Mouse (Mus musculus) left cerebral cortex, postnatal 10 days (tissue): ENCODE data around the gene Aloxe3. TPM values are rescaled to one million over a fixed set of nuclear protein-coding genes. Genes with fewer than 3 reads are reported as not detected.

Source experiments
- DNase-seq, 2 experiments: peaks; one replicate each; pipeline ENCODE4 v3.0.0; 2021 to 2022; ENCODE audit warnings: low spot score in 2 of 2, mixed read lengths in 1 of 2; ENCODE audit errors: extremely low spot score in 1 of 2
- intact Hi-C: fragments of 180-260 bp; cut with DNase I; formaldehyde crosslinking; loops from one replicate; pipeline ENCODE4 v1.15.1; 2025
- total RNA-seq, 2 experiments: library from RNA; stranded (reverse); gene quantifications; 2 replicates each; pipeline ENCODE4 v1.2.3; 2021

The Aloxe3 gene
- total RNA-seq, 2 experiments from 2014 or later: 8.6 to 10.0 TPM

DNA sequence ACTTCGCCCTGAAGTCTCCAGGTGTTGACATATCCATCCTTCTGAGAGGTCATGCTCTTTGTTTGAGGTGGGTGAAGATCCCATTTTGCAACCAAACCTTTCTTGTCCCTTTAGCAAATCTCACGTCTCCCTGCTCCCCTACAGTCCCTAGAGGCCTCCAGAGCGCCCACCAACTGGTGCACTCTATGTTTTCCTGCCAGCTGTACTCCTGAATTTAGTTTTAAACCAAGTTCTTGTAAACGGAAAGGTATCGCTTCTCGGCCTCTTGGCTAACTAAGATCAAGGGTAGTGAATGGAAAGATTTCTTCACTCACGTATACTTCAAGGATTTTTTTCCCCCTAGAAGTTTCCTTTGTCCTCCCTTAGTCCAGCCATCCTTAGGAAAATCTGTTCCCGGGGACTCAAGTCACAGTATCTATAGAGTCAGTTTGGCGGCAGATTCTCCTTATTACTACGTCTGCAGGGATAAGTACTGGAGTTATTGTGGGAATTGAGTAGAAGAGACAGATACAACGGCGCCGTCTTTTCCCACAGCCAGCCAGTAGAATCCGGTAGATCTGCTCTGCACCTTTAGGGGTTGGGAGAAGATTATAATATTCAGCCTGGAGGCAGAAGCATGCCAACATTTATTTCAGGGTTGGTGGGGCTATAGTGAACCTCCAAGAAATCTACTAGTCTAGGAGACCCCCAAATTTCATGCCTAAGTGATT lies 6.1 kb upstream of the Aloxe3 start:
- intact Hi-C loops: no loop called here
- DNase-seq: no peak

DNA sequence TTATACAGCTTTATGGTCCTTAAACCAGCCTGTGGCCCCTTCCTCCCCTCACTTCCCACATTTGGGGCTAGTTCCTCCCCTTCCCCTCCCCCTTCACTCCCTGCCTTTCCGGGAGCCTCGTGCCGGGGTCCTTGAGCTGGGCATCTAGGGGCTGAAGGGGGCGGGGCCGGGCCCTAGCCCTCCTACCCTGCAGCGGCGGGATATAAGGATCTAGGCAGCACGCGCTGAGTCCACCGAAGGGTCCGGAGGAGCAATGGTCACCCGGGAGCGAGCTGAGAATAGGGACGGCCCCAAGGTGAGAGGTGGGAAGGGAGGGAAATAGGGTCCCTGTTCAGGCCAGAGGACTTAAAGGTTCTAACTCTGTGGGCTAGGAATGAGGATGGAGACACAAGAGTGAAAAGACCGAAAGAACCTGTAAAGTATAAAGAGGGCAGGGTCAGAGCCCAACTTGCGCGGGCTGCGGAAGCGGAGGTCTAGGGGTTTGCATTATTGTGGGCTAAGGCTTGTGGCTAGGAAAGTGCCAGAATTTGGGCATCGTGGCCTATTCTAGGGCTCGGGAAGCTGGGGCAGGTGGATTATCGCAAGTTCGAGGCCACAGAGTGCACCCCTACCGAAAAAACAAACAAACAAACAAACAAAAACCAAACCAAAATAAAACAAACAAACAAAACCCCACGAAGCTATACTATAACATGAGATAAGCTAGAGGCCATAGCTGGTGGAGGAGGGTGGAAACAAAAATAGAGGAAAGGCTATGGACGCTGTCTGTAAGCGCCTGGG lies 5.3 kb upstream of the Aloxe3 start, which contains the start of gene Hes7:
Gene Hes7, plus strand, starts transcription at position 184 of the 780 bp plus-strand sequence.
- intact Hi-C loops: no loop called here

DNA sequence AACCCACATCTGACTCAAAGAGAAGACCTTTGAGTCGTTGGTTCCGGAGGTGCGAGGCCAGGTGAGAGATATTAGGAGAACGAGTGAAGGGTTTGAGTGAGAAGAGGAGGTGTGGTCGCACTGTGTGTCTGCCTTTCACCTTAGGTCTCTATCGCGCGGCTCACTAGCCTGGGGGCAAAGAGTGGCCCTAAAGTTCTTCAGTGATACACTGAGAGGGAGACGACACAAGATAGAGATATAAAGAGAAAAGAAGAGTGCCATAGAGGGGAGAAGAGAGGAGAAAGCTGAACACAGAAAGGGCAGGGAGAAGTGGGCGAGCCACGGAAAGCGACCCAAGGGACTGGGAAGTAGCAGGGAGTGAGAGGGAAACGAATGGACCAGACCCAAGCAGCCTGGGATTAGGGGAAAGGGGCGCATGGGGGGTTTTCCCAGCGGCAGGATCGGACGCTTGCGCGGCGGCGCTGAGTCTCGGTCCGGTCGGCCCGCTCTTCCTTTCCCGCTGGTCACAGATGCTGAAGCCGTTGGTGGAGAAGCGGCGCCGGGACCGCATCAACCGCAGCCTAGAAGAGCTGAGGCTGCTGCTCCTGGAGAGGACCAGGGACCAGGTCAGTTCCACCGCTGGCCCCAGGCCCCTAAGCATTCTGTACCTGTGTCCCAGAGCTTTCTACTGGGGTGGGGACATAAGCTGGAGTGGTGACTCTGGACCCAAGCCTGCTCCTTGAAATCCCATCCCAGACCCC lies 4.5 kb upstream of the Aloxe3 start:
- intact Hi-C loops: no loop called here
- DNase-seq: peak in 1 of 2 experiments; percentile 49

More for the DNA sequence above, 5.3 kb upstream of the Aloxe3 start, which contains the start of gene Hes7:
- DNase-seq: peak in 1 of 2 experiments; percentile 55

DNA sequence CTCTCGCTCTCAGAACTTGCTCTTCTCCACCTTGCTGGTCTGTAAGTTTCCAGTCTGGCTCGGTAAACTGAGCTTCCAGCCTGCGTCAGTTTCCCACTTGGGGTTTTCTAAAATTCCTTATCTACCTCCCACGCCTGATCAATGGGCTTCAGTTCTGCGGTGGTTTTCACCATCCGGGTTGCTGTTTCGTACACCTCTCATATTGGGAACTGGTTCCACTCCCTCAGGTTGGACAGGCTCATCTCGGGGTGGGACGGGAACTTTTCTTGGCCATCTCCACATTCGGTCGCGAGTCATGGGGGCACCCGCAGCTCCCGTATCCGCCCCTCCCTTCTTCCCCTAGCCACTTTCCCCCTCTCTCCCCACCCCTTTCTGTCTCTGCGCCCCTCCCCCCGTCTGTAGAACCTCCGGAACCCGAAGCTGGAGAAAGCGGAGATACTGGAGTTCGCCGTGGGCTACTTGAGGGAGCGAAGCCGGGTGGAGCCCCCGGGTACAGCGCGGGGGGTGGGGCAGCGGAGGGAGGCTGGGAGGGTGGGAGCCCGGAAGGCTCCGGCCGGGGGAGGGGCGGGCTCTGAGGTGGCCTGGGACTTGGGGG lies 3.9 kb upstream of the Aloxe3 start:
- intact Hi-C loops: no loop called here
- peak in 1 of 2 experiments; percentile 81 for DNase-seq

DNA sequence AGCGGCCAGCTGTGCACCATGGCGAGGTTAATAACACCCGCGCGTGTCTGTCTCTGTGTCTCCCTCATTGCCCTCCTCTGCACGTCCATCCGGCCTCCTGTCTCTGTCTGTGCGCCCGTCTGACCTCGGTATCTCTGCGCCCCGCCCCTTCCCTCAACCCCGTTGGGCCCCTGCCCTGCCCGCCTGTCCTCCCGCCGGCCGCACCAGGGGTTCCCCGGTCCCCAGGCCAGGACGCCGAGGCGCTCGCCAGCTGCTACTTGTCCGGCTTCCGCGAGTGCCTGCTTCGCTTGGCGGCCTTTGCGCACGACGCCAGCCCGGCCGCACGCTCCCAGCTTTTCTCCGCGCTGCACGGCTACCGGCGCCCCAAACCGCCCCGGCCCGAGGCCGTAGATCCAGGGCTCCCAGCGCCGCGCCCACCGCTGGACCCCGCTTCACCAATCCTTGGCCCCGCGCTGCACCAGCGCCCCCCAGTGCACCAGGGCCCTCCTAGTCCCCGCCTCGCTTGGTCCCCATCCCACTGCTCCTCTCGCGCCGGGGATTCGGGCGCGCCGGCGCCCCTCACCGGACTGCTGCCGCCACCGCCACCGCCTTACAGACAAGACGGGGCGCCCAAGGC lies 3.3 kb upstream of the Aloxe3 start, which contains the start of gene 9130213A22Rik:
Gene 9130213A22Rik, minus strand, starts transcription at position 254 of the 616 bp plus-strand sequence.
- DNase-seq: peak; percentile 84 to 95
- intact Hi-C loops: no loop called here

DNA sequence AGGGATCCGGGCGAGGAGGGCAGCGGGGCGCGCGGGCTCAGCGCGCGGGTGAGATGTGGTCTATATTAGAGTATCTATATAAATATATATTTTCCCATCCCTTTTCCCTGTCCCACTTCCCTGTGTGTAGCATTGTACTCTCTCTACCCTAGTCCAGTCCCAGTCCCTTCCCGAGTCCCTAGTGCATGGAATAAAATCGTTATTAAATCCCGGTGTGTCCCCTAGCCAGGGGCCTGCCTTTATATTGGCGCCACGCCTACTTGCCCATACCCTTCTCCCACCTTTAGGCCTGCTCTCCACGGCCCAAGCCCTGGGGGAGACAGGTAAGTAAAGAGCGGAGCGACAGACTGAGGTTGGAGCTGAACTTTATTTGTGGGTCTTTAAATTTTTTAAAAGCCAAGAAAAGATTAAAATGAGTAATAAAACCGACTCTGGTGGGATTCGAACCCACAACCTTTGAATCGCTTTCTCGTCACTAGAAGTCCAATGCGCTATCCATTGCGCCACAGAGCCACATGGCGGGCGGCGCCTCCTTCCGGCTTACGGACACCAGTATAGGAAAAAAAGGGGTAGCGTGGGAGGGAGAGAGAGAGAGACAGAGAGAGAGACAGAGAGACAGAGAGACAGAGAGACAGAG lies 2.5 kb upstream of the Aloxe3 start:
- intact Hi-C loops: no loop called here

DNA sequence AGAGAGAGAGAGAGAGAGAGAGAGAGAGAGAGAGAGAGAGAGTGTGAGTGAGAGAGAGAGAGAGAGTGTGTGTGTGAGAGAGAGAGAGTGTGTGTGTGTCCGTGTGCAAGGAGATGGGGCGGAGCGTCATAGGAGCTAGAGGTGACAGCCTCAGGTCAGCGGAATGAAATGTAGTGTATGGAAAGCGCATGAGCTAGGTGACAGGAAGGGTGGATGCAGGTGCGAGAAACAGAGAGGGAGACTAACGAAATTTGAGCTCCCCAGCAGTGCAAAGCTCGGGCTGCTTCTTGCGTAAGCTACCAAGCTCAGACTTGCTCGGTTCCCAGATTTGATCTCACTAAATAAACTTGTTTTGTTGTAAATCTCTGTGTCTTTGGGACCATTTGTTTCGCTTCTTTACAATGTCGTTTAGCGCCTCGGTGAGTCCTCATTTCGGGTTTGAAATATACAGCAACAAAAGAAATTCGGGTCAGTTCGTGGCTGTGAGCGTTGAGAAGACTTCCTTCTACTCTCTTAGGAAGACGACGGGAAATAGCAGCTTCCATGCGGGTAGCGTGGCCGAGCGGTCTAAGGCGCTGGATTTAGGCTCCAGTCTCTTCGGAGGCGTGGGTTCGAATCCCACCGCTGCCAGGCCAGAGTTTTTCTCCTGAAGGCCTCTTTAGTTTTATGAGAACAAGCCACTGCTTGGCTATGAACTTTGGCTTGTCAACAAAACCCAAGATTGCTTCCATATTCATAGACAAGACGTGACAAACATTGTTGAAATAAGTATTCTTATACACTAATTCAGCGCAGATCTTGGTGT lies 1.8 kb upstream of the Aloxe3 start:
- peak; percentile 90 to 92 for DNase-seq
- intact Hi-C loops: loop anchor here (1.0 kb wide), 1 partner anchor 61 kb away; no protein-coding TSS in a partner anchor

More for the DNA sequence above, 2.5 kb upstream of the Aloxe3 start:
- peak; percentile 91 to 94 for DNase-seq

DNA sequence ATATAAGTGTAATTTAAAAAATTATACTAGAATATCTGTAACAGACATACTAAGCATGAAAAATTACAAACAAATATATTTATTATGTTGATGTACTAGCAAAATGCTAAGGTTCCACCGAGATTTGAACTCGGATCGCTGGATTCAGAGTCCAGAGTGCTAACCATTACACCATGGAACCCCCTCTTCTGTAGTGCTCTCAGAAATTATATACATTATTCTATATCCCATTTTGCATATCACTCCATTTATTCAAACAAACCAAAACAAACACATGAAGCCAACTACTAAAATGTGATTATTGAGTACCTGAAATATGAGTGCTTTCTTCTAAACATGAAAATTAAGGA lies 1.2 kb upstream of the Aloxe3 start:
- intact Hi-C loops: loop anchor here (1.0 kb wide), 1 partner anchor 61 kb away; no protein-coding TSS in a partner anchor
- peak; percentile 64 to 80 for DNase-seq

DNA sequence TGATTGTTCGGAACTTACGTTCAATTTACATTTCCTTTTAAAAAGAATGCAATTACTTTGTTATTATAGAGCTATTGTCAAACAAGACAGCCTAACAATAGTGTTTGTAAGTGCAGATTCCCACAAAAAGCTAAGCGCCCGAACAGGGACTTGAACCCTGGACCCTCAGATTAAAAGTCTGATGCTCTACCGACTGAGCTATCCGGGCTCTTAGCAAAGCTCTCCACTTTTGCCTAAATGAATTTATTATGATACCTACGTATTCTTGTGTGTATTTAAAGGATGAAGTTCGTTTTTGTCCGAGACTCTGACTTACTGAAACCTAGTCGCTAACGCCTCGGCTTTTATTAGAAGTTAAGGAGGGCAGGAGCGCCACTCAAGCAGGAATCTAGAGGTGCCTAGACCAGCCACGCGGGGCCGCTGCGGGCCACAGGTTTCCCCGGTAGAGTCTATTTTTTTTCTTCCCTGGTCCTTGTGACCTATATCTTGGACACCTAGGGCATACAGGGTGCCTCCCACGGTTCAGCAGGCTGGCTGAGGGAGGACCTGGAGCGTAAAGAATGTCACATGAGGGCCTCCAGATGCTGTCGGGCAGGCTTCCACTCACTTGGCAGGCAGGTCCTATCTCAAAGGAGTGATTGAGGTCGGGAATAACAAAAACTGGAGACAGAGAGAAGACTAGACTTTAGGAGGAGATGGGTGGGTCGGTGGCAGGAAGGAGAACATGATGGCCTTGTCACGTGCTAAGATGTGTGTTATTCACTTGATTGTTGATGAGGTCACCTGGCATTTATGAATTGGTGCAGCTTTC lies 450 bp upstream of the Aloxe3 start:
- intact Hi-C loops: no loop called here
- DNase-seq: peak; percentile 79 to 82

DNA sequence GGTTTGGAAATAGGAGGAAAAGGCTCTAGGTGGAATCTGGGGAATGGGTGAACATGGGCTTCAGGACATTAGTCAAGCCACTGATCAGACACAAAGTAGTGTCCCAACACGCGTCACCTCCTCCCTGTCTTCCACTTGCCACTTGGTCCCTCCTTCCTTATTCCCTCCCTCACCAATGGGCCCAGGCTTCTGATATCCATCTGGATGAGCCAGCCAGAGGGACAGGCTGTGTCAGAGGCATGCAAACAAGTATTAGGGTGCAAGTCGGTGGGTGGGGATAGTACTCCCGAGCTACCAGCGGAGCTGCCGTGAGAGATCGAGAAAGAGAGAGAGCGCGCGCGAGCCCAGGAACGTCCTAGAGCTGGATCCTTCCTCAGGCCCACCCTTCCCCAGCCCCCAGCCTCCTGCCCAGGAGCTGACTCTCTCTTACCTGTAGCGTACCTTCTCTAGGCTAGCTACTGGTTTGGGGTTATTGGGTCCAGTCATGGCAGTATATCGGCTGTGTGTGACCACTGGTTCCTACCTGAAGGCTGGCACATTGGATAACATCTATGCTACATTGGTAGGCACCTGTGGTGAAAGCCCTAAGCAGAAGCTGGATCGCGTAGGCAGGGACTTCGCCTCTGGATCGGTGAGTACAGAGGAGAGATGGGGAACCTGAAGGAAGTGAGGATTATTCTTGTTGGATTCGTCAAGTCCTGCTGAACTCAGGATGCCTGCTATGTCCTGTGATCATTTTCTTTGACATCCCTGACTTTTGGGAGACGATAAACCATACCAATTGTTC lies 416 bp downstream of the Aloxe3 start:
- DNase-seq: peak in 1 of 2 experiments; percentile 46
- intact Hi-C loops: no loop called here

DNA sequence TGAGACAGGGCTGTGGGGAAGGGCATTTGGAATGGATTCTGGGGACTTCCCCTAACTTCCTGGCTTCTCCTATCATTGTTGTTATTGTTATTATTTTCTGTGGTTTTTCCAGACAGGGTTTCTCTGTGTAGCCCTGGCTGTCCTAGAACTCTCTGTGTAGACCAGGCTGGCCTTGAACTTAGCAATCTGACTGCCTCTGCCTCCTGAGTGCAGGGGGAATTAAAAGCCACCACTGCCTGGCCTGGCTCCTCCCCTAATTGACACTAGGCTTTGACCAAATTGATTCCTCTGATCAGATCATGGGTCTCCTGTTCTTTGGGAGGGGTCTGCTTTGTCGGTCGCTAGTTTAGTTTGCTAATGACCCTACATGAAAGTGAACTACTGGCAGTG lies 1.0 kb downstream of the Aloxe3 start:
- DNase-seq: no peak
- intact Hi-C loops: no loop called here

DNA sequence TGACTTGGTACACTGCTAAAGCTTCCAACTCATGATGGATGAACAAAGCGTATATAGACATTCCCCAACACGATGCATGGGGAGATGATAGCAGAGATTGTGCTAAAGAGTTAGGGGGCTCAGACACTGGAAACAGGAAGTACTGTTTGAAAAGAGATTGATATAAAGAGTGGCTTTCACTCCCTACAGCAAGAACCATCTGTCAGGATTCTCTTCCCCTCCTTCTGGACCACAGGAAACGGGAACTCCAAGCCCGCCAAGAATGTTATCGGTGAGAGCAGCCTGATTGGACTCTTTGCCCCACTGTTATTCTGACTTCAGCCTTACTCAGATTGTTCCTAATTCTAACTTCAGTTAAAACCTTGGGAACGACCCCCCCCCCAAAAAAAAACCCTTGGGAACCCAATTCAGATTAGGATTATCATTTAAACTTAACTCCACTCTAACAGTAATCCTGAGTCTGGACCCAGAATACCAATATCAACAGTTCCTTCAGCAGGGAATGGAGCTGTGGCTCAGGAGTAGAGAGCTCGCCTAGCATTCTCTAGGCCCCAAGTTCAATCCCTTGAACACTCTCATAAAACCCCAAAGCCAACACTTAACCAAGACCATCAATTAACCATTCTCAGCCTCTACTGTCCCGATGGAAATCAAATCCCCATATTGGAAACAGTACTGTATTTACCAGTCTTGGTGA lies 2.9 kb downstream of the Aloxe3 start:
- no peak for DNase-seq
- intact Hi-C loops: no loop called here

DNA sequence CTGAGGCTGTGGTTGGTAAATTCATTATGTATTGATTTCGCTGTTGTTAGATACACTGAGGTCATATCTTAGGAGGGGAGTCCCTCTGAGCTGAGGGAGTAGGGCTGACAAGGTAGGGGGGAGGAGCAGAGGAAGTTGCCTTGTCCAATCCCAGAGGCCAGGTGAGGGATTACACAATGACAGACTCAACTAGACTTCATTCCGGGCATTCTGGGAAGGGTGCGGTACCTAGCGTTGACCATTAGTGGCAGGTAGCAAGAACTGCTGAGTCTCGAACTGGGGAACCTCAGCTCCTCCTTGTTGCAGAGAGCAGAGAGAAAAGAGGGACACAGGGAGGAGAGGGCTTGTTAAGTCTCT lies 7.8 kb downstream of the Aloxe3 start:
- intact Hi-C loops: no loop called here
- no peak for DNase-seq

DNA sequence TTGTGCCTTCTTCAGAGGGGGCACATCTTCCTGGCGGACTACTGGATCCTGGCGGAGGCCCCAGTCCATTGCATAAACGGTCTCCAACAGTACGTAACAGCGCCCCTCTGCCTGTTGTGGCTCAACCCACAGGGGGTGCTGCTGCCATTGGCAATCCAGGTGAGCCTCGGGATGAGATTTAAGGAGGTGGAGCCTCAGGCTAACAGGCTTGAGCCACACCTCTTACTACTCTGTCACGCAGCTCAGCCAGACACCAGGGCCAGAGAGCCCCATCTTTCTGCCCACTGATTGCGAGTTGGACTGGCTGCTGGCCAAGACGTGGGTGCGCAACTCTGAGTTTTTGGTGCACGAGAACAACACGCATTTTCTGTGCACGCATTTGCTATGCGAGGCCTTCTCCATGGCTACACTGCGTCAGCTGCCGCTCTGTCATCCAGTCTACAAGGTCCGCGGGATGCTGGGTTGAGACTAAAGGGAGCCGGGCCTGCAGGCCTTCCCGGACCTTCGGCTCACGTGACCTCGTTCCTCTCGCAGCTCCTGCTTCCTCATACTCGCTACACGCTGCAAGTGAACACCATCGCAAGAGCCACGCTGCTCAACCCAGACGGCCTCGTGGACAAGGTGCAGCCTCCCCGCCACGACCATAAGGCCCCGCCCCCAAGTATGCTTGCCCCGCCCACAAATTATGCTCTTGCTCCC lies 8.4 kb downstream of the Aloxe3 start:
- intact Hi-C loops: no loop called here
- DNase-seq: peak; percentile 76 to 86

DNA sequence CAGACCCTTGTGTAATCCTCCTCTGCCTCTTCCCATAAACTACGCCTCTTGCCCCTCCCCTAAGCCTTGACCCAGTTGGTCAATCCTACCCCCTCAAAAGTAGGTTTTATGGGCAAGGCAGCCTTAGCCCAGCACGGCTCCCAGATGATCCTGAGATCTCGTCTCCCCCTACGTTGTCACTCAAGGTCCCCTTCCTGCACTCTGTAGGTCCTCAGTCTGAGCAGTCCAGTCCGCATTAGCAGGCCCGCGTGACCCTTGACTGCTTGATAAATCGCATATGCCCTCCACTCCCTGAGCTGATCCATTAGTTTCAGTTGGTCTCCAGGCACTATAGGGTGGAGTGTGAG lies 8.9 kb downstream of the Aloxe3 start:
- no peak for DNase-seq
- intact Hi-C loops: no loop called here
